Mouse (Mus musculus): ENCODE measurements around the gene Tnfrsf1b. TPM values are rescaled to one million over a fixed set of nuclear protein-coding genes. Genes with fewer than 3 reads are reported as not detected.

The Tnfrsf1b gene
- total and polyA plus RNA-seq, 3 experiments = 11.4 to 21.6 (median 14.9) TPM

DNA sequence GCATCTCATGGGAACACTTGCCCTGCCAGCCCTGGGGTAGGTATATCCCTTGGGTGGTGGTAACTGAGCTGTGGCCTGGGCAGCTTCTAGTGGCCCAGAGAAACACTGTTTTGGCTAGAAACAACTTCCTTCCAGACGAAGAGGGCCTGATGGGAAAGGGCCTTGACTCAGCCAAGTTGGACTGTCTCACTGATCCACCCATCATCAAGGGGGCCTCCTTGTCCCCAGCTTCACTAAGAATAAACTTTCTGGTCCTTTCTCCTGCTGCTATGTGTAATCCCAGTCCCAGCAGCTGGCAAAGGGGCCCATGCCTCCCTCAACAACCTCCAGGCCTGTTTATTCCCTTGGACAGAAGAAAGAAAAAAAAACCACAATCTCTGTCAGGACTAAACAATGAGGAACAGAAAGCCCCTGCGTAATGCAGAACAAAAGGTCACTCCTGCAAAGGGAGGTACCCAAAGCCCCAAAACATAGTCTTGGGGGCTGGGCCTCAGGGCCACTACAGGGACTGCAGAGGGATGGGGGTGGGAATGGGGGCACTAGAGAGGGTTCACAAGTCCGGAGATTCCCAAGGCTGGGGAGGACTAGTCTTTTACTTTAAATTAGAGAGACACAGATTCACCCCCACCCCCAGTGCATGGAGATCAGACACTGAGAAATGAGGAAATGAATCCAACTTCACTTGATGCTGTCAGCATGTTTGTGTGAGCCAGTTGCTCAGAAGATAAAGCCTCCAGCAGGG lies 13.0 kb downstream of the Tnfrsf1b start:
- H3K4me1 ChIP-seq (ENCODE audit: control insufficient read depth in 1 of 2, insufficient read depth in 2 of 2) = peaks cover 22 to 75% of the 10 kb centered on the region in 2 experiments
- H3K4me2 ChIP-seq (ENCODE audit: insufficient read depth, low read depth, poor library complexity, severe bottlenecking) = peak overlapping the region; percentile 37
- TF ChIP-seq MXI1 (IDR thresholded peaks at IDR 0.05; ENCODE audit: low read depth, low read length) (no peak), JUND (conservative IDR thresholded peaks at IDR 0.05; ENCODE audit: low read depth, low read length) (0 out of 2 replicates have a peak, but pooled peaks have one; percentile 23), MAFK (IDR thresholded peaks at IDR 0.05; ENCODE audit: insufficient replicate concordance, low read length) (peak; percentile 8; the same call in 1 of the 2 replicates), ZNF384 (IDR thresholded peaks at IDR 0.05; ENCODE audit: low read depth, low read length) (peak; percentile 88), TBP (conservative IDR thresholded peaks at IDR 0.05; ENCODE audit: low read depth, low read length) (0 out of 2 replicates have a peak, but pooled peaks have one; percentile 8), NRF1 (IDR thresholded peaks at IDR 0.05; ENCODE audit: low read depth, low read length) (no peak), EP300 (IDR thresholded peaks at IDR 0.05; ENCODE audit: low read length) (peak; percentile 67), RCOR1 (conservative IDR thresholded peaks at IDR 0.05; ENCODE audit: low read depth, low read length) (0 out of 2 replicates have a peak, but pooled peaks have one; percentile 36), IRF4 (IDR thresholded peaks at IDR 0.05; ENCODE audit: low read depth, low read length) (peak; percentile 80), TCF12 (IDR thresholded peaks at IDR 0.05; ENCODE audit: low read depth, low read length) (0 out of 2 replicates have a peak, but pooled peaks have one; percentile 46), CHD1 (IDR thresholded peaks at IDR 0.05; ENCODE audit: low read depth, low read length) (no peak), SIN3A (IDR thresholded peaks at IDR 0.05; ENCODE audit: low read length) (peak; percentile 51; the same call in 1 of the 2 replicates), BHLHE40 (IDR thresholded peaks at IDR 0.05; ENCODE audit: low read depth, low read length) (peak; percentile 51), CHD2 (IDR thresholded peaks at IDR 0.05; ENCODE audit: low read length) (peak; percentile 78), MAX (IDR thresholded peaks at IDR 0.05; ENCODE audit: low read length) (0 out of 2 replicates have a peak, but pooled peaks have one; percentile 30), ZC3H11A (IDR thresholded peaks at IDR 0.05; ENCODE audit: low read depth, low read length) (no peak), JUN (IDR thresholded peaks at IDR 0.05; ENCODE audit: insufficient read depth, low read depth, low read length) (no peak), NELFE (IDR thresholded peaks at IDR 0.05; ENCODE audit: low read depth, low read length) (0 out of 2 replicates have a peak, but pooled peaks have one; percentile 11), ZMIZ1 (IDR thresholded peaks at IDR 0.05; ENCODE audit: low read depth, low read length) (no peak), MEF2A (IDR thresholded peaks at IDR 0.05; ENCODE audit: borderline replicate concordance, low read depth, low read length) (0 out of 2 replicates have a peak, but pooled peaks have one; percentile 27), ETS1 (conservative IDR thresholded peaks at IDR 0.05; ENCODE audit: low read depth, low read length) (peak; percentile 56; the same call in 1 of the 2 replicates), E2F4 (IDR thresholded peaks at IDR 0.05; ENCODE audit: insufficient replicate concordance, low read depth, low read length) (no peak), USF2 (conservative IDR thresholded peaks at IDR 0.05; ENCODE audit: low read depth, low read length) (no peak), ELF1 (IDR thresholded peaks at IDR 0.05; ENCODE audit: low read depth, low read length) (no peak; the same call in 1 of the 2 replicates), HCFC1 (IDR thresholded peaks at IDR 0.05; ENCODE audit: low read depth, low read length) (0 out of 2 replicates have a peak, but pooled peaks have one; percentile 24), MAZ (IDR thresholded peaks at IDR 0.05; ENCODE audit: low read depth, low read length) (peak; percentile 62; the same call in 1 of the 2 replicates), MYC (IDR thresholded peaks at IDR 0.05; ENCODE audit: low read depth, low read length) (no peak)
- no peaks in the 10 kb centered on the region for H3K27me3 ChIP-seq (replicated peaks)
- peak; percentile 69 for DNase-seq (ENCODE audit: extremely low read depth)
- peaks cover 5 to 55% of the 10 kb centered on the region in 2 experiments for H3K36me3 ChIP-seq (replicated peaks in 1 of 2; ENCODE audit: control insufficient read depth in 1 of 2, insufficient read depth in 1 of 2, low read length in 1 of 2)
- H3K79me2 ChIP-seq (replicated peaks; ENCODE audit: control insufficient read depth, extremely low read depth, insufficient read depth, poor library complexity, severe bottlenecking) = peaks cover 3% of the 10 kb centered on the region; the same call in 1 of the 2 replicates
- in situ Hi-C loops (cut with MboI; ENCODE audit: low pct_ligation_motif_present, low pct_unique_long_range_greater_than_20kb, low sequenced_read_pairs) (no loop called here), dilution Hi-C loops (cut with MboI; ENCODE audit: extremely low pct_ligation_motif_present, extremely low pct_unique_long_range_greater_than_20kb, low sequenced_read_pairs) (no loop called here)
- H3K9ac ChIP-seq (ENCODE audit: insufficient read depth, low read depth) = peak overlapping the region; percentile 46; the same call in 1 of the 2 replicates
- no peak overlapping the region for H3K4me3 ChIP-seq (replicated peaks in 1 of 3; ENCODE audit: low read depth in 2 of 3, low read length in 2 of 3, poor library complexity in 1 of 3)
- H3K9me3 ChIP-seq (replicated peaks; ENCODE audit: low read length) = no peaks in the 10 kb centered on the region
- H3K27ac ChIP-seq (ENCODE audit: insufficient read depth, low read depth) = peak overlapping the region; percentile 83
